Mouse (Mus musculus): ENCODE measurements at regions not wholly inside any gene's neighbourhood (a gene's known extent, or its start where the extent isn't known, plus 50 kb on each side); places are given as distances from the start of the nearest gene placed in this dataset.
A peak's percentile ranks its signal among the peaks of the same experiment; 100 is the strongest.

DNA sequence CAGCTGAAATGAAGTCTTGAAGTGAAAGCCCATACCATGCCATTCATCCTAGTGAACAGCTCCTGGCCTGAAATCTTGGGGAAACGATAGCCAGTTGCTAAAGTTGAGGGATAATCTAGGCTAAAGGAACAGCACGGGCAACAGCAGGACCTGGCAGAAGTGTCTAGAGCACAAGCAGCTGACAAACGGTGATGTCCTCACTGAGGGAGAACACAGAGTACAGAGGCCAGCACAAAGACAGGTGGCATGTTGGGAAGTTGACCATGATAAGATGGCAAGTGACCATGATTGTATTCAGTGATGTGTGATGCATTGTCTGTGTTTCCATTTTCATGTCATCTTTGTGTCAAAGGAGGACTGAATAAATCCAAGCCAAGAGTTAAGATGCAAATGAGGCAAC is 212.4 kb upstream of the Ntm start:
- no peak for DNase-seq (ENCODE audit: low spot score)

DNA sequence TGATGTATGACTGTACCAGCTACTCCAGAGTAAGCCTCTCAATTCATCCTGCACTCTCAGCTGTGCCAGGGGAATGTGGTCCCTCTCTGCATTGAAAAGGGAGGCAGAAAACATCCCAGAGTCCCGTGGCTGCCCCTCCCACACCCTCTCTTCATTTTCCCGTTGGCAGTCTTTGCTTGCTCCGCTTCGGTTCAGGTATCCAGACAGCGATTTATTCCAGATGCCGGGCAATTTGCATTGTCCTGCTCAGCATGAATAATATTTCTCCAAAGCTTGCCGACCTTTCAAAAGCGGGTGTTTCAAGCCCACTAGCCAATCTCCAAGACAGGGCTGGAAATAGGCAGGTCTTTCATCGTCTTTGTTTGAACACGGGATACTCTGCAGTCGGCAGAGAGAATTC is 220.5 kb upstream of the Ntm start:
- no peak for DNase-seq (ENCODE audit: low spot score)

- DNase-seq (ENCODE audit: low spot score): no peak
Observed at GRCm38 (mm10) chr9:30184996-30185763, 222.2 kb upstream of the Ntm start.

- DNase-seq (ENCODE audit: low spot score): no peak
Observed at GRCm38 (mm10) chr9:30186261-30186660, 223.3 kb upstream of the Ntm start.

DNA sequence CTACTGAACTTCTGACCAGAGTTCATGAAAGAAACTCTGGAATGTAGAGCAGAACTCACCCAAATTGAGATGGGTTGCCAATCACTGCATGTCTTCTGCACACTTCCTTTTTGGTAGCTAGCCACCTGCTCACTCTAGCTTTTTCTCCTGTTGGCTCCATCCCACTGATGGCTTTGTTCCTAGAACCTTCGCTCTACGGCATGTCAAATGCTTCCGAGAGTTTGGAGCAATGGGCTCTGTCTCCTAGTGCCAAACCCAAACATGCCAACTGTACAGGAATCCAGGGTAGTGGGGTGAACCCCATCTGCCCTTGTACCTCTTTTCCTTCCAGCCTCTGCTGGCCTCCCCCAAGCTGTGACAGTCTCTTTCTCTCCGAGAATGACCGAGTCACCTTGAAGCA is 227.1 kb upstream of the Ntm start:
- DNase-seq (ENCODE audit: low spot score): no peak

DNA sequence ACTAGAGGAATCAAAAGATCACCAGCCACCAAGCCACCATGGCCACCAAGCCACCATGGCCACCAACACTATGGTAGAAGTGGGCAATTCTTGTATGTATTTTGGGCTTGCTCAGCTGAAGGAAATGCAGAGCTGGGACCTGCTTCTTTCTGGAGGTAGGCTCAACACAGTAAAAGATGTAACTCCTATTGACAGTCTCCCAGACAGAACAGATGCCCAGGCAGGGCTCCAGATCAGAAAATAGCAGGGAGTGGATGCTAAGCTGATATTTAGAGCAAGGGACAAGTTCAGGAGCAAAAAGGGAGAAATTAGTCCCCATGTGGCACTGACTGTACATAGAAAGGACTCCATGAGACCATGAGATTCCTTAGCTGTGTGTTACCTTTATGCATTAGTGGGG is 228.2 kb upstream of the Ntm start:
- DNase-seq (ENCODE audit: low spot score): no peak

DNA sequence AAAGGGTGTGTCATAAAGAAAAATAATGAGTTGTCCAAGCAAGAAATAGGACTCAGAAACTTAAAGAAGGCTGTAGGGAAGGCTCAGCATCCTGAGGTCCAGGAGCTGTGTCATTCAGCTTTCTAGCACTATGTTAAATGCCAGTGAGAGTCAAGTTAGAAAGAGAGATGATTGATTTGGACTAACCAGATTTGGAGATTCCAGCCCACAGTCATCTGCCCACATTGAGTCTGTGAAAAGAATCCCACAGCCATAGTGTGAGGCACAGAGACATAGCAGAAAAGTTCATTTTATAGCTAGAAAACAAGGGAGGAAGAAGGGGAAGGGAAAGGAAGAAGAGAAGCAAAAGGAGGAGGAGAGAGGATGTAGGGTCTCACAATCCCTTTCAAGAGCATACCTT is 229.0 kb upstream of the Ntm start:
- DNase-seq (ENCODE audit: low spot score): no peak

DNA sequence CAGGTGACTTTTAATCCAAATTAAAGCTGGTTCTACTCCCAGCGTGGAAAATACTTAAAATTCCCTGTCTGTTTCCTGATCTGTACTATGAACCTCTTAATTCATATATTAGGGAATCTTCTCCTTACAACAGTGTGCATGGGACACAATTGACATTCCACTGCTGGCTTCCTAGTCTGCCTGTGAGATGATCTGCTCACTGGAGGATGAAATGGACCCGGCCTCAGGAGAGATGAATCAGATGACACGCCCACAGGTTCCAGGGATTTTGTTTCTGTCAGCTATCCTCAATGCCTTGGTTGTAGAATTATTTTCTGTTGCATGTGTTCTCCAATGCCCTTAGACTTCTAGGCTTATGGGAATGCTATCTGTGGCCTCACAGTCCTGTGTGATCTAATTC is 231.9 kb upstream of the Ntm start:
- no peak for DNase-seq (ENCODE audit: low spot score)

GRCm38 (mm10) chr9:30202411-30202810 is 224.5 kb upstream of the Snx19 start:
- no peak for DNase-seq (ENCODE audit: low spot score)

DNA sequence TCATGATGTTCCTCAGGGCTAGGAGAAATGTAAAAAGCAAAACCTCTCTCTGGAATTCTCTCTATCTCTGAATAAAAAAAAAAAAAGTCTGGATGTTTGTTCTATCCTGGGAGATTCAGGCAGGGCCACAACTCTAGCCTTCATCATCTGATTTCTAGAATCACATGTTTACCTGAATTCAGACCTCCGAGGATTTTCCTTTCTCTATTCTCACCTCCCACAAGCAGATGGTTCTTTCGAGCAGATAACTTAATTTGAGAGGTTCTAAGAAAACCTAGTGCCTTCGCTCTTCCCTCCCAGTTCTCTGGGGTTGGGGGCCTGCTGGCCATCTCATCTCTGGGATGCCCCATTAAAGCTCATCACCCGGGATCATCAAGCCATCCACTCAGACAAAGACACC is 219.3 kb upstream of the Snx19 start:
- no peak for DNase-seq (ENCODE audit: low spot score)

- DNase-seq (ENCODE audit: low spot score): no peak
Observed at GRCm38 (mm10) chr9:30209806-30210205, 217.1 kb upstream of the Snx19 start.

- no peak for DNase-seq (ENCODE audit: low spot score)
Observed at GRCm38 (mm10) chr9:30212471-30213075, 214.3 kb upstream of the Snx19 start.

DNA sequence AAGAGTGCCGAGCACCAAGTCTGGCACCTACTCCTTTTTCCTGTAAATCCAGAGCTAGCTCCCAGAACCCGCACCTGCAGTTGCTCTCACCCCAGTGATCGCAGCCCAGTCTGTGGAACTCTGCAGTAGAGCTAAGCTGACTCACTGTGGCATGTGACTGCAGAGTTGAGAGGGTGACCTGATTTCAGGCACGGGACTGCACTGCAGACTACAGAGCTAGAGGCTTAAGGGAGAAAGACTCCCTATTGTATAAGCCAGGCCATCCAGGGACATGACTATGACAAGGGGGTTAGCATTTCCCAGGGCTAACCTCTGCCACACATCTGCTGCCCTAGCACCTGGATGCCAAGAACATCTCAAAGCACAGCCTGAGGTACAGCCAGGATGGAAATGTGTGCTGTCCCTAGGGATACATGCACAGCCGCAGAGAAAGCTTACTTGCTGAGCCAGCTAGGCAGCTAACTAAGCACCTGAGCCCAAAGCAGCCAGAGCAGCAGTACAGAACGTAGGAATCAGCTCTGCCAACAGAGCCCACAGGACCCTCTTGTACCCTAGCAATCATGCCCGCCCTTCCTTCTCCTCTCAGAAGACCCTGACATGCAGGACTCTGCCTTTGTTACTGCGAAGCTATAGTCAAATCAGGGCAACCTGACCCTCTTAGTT is 192.3 kb upstream of the Snx19 start:
- no peak for DNase-seq (ENCODE audit: low spot score)

DNA sequence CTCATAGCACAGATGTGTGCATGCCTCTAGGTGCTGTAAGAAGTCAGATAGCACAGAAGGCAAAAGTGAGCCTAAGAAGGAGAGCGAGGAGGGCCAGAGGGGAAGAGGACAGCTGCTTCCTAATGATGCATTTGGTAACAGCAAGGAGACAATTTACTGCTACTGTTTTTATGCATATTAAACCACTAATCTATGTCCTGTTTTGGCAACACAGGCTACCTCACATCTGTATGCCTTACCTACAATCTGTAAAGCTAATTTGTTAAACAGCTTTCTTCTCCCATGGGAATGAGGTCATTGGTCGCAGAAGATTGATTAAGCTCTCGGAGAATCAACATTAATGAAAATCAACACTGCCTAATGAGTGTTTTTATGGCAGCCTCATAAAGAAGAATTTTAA is 191.1 kb upstream of the Snx19 start:
- no peak for DNase-seq (ENCODE audit: low spot score)

DNA sequence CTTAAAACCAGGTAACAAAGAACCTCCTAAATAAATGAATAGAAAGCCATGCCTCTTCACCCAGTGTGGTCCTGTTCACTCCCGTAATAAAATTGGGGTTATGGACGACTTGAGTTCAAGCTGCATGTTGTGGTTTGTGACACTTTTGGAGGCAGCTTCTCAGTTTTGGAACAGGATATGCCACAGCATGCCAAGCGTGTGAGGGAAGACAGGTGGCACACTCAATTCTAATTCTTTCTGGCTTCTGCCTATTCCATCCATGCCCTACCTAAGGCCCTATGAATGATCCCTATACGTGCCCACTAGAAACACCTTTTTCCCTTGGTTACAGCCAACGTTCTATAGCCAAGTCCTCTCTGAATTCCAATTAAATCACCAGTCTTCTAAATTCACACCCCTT is 184.8 kb upstream of the Snx19 start:
- DNase-seq (ENCODE audit: low spot score): no peak

GRCm38 (mm10) chr9:30264533-30265168 is 162.3 kb upstream of the Snx19 start:
- peak; percentile 29 for DNase-seq (ENCODE audit: low spot score)

DNA sequence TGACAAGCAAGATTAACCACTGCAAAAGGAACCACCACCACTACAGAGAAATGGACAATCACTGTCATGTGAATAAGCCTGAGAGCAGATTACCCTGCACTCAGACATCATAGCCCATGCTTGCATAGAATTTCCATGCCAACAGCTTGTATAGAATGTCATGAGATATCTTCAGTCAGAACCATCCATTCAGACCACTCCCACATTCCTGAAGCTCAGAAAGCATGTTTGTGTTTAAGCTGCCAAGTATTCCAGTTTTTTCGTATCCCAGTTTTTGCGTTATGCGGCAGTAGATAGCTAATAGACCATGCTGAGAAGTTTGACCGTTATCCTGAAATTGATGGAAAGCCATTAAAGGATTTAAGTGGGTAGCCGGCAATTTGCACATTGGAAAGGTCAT is 155.8 kb upstream of the Snx19 start:
- no peak for DNase-seq (ENCODE audit: low spot score)

DNA sequence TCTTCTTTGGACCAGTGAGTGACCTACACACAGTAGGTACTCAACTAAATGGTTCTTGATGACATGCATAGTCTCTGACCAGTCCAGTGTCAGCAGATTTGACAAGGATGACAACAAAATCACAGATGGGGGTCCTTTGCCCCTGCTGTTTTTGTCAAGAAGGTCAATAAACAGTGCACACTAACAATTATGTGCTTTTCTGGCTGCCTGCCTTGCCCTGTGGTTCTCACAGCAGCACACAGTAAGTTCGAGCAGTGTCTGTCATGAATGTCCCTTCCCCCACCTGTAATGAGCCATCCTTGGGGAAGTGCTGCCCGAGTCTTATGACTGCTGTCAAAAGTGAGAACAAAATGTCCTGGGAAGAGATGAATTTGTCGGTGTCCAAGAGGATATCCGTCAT is 153.1 kb upstream of the Snx19 start:
- no peak for DNase-seq (ENCODE audit: low spot score)

GRCm38 (mm10) chr9:30278231-30278630 is 148.7 kb upstream of the Snx19 start:
- no peak for DNase-seq (ENCODE audit: low spot score)

DNA sequence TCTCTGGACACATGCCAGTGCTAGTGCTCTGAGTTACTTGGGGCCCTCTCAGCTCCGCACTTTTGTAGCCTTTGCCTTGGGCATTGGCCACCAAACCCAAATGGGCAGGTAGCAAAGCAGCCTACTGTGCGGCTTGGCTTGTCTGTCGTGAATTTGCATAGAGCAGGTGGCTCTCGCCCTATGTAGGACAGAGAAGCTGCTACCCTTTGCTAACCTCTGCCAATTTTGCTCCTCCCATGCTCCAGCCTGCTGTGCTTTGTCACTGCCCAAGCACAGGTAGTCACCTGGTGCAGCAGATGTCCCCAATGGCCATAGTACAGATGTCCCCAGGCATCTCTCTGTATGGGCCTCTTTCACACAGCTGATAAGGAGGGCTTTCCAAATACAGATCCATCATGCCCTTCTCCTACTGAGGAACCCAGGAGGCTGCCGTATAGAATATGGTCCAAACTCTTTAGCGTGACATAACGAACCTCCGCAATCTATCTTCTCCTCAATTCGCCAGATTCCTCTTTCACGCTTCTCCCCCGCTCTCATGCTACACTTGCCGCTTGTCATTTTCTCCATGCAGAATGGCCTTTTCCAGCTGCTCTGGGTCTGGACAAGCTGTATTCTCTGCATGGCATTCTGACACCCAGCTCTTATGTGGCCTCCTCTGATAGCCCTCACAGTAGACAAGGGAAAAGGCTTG is 143.7 kb upstream of the Snx19 start:
- no peak for DNase-seq (ENCODE audit: low spot score)

DNA sequence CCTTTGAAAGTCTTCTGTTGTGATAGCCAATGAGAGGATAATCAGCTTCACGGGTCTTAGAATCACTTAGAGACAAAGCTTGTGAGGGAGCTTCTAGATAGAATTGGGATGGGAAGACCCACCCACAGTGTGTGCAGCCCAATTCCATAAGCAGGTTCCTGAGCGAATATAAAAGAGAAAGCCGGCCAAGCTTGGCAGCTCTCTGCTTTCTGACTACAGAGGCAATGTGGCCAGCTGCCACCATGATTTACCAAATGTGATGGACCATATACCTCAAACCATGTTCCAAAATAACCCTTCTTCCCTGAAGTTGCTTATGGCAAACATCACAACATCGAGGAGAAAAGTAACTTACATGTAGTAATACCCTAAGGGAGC is 143.1 kb upstream of the Snx19 start:
- DNase-seq (ENCODE audit: low spot score): no peak

GRCm38 (mm10) chr9:30284562-30285323 is 142.2 kb upstream of the Snx19 start:
- DNase-seq (ENCODE audit: low spot score): no peak
